Mouse (Mus musculus) A20 (cell line): Measurements from ENCODE around the gene Tuft1.

Experiments
- DNase-seq: peaks from one replicate; pipeline ENCODE4 v3.0.0-alpha.2; 2011; ENCODE audit warnings: low read depth, low spot score

Tuft1 gene

DNA sequence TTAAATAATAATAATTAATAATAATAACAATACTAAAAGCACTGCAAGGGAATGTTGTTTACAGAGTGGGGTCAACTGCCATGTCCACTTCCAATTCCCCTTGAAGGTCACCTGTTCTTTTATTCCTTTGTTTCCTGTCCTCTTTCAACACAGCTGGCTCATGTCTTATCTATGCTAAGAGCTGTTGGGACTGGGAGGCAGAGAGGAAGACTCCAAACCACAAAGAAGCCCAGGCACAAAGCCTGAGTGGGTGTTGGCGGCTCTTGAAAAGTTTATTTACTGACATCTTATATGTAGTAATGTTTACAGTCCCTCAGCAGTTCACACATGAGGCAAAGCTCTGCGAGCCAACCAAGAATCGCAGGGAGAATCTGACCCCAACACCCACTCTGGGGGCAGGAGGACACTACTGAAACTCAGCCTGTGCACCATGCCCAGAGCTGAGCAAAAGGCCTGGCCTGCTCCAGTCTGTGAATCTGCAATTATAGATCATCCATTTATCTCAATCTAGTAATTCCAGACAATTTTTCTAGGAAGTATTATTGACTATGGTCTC, 61.4 kb downstream of the Tuft1 start:
- no peak for DNase-seq

DNA sequence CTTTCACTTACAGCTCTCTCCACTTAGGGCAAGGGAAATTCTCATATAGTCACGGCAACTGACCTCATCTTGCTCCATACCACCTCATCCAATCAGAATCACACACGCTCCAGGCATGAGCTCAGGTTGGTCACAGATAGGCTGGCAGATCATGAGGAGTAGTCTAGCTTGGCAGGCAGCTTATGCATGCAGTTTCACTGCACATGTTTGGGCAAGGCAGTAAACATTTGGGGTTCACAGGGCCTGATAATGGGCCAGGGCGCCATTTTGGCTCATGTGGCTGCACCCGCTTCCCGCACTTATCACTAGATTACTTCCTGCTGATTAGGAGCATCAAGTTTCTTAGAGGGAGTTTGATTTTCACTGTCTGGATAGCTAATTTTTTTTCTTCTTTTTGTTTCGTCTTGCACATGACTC, 62.8 kb downstream of the Tuft1 start:
- DNase-seq, result peak; percentile 55

DNA sequence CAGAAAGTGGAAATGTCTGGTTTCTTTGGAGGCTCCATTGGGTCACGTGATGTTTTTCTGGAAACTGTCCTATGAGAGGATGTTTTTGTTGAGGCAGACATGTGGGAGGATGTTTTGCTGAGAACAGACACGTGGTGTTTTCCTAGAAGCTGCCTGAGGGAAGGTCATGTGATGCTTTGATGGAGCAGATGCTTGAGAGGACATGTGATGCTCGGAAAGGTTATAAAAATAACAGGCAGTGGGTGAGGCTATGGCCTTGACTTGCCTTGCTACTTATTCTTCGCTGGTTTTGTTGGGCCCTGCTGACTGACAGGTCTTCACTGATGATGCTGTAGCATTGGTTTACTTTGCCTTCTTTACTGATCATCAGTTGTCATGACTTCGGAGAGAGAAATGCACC, 67.6 kb downstream of the Tuft1 start:
- DNase-seq, result no peak

GRCm38 (mm10) chr3:94587962-94588361, 70.7 kb downstream of the Tuft1 start:
- DNase-seq, result no peak

GRCm38 (mm10) chr3:94582944-94583343, 75.7 kb downstream of the Tuft1 start:
- DNase-seq, result no peak

DNA sequence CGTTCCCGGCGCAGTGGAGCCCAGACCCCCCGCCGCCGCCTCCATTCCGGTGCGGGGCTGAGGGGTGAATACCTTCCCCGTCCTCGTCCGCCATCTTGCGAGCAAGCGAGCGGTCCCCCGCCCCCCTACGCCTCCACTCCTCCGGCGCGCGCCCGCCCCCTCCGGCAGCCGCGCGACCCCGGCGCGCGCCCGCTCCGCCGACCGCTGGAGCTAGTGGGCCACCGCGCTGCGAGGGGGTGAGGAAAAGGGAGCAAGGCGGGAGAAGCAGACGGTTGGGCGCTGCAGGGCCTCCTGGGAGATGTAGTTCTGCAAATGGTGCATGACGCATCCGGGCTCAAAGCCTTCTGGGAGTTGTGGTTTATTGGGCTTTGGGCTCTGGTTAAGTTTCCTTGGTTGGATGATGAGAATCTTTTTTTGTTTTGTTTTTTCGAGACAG, 76.2 kb downstream of the Tuft1 start, which contains the start of gene Snx27:
Snx27 (minus strand) TSS at position 261 of the 436 bp plus-strand sequence.
- DNase-seq, result peak; percentile 94

DNA sequence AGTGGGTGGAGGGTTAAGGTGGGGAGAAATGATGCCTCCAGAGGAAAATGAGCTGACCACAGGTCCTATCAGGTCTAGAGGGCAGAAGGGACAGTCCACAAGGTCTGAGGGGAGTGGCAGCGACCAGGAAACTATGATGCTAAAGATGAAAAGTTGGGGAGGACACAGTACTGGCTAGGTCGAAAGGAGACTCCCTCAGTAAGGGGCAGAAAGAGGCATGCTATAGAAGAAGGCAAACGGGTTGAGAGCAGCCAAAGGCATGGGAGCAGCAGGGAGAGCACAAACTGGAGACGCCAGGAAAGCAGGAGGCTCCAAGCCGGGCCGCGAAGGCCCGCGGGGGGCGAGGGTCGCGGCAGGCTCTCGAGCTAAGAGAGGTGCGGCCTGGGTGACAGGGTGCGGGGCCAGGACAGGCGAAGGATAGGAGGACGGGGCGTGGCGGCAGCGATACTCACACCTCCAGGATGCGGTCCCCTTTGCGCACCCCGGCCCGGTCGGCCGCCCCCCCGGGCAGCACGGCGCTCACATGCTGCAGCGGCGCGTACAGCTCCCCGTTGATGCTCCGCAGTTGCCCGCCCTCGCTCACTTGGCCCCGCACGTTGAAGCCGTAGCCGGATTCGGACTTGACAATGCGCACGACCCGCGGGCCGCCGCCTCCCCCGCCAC, 76.7 kb downstream of the Tuft1 start:
- peak; percentile 64 for DNase-seq

DNA sequence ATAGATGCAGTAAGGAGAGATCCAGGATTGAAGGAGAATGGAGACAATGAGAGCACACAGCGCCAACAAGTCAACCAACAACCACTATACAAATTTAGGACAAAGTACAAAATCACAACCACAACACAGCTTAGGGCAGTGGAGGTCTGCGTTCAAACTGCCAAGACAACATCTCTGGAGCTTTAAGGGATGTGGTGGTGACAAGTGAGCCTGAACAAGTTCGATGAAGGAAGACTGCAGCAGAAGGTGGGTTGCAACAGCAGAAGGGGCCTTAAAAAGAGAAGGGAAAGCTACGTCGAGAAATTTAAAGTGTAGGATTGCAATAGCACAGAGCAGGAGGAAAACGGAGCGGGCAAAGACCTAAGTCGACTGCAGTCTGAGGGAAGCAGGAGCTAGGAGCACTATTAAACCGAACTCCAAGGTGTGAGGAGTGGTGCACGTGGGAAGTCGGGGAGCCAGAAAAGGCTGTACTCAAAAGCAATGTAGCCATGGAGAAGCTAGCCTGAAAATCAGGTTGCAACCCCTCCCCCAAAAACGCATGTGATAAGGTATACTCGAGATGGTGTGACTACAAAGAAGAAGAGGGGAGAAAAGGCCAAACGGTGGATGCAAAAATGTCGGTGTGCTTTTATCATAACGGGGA, 77.4 kb downstream of the Tuft1 start:
- DNase-seq, result peak; percentile 52

GRCm38 (mm10) chr3:94574506-94574905, 84.2 kb downstream of the Tuft1 start:
- DNase-seq, result no peak

GRCm38 (mm10) chr3:94567242-94567641, 91.4 kb downstream of the Tuft1 start:
- no peak for DNase-seq

- no peak for DNase-seq
Measured at GRCm38 (mm10) chr3:94565557-94565956, 93.1 kb downstream of the Tuft1 start.

GRCm38 (mm10) chr3:94565127-94565526, 93.5 kb downstream of the Tuft1 start:
- DNase-seq, result no peak

GRCm38 (mm10) chr3:94564356-94565010, 94.2 kb downstream of the Tuft1 start:
- DNase-seq, result peak; percentile 33

DNA sequence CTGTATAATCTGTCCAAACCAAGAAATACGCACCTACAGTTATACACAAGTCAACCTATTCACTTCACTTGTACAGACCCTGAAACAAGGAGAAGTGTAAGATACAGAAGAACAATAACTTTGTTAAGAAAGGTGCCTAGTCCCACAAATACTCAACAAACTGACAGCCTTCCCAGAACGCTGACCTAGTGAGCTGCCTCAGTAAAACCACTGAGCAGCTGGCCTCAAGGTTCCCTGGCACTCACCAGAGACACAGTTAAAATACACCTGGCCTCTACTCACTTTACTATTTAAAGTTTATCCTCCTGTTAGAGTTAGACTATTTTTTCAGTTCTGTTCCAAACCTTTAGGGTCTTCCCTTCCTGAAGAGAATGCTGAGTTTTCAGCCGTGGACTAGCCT, 95.5 kb downstream of the Tuft1 start:
- no peak for DNase-seq
